Mouse (Mus musculus): ENCODE measurements around the gene Fmnl2. TPM values are rescaled to one million over a fixed set of nuclear protein-coding genes. Genes with fewer than 3 reads are reported as not detected.
A peak's percentile ranks its signal among the peaks of the same experiment; 100 is the strongest.

Gene Fmnl2
- polyA plus RNA-seq, 1 experiment from 2014 or later, result 9.0 TPM

GRCm38 (mm10) chr2:52920701-52921435 is 63.2 kb downstream of the Fmnl2 start:
- Histone ChIP-seq H3K27me3 (replicated peaks; ENCODE audit: control insufficient read depth, insufficient read depth, low read length) (no peaks in the 10 kb centered on the region), H3K36me3 (ENCODE audit: control insufficient read depth, insufficient read depth, low read length) (no peaks in the 10 kb centered on the region), H3K9ac (ENCODE audit: low read depth, low read length) (no peak overlapping the region), H3K4me3 (ENCODE audit: low read length) (no peak overlapping the region), H3K27ac (ENCODE audit: low read depth, low read length) (no peak overlapping the region), H3K4me2 (ENCODE audit: low read length) (no peak overlapping the region), H3K9me3 (ENCODE audit: control insufficient read depth, low read length) (no peaks in the 10 kb centered on the region), H3K4me1 (ENCODE audit: control insufficient read depth, insufficient read depth, low read depth, low read length) (no peaks in the 10 kb centered on the region; the same call in 1 of the 2 replicates)
- WGBS, result 81% methylated on average over 5 of the region's 5 CpGs
- no peak for ATAC-seq

GRCm38 (mm10) chr2:52925062-52925461 is 67.4 kb downstream of the Fmnl2 start:
- ATAC-seq, result no peak
- Histone ChIP-seq H3K27me3 (replicated peaks; ENCODE audit: control insufficient read depth, insufficient read depth, low read length) (no peaks in the 10 kb centered on the region), H3K9me3 (ENCODE audit: control insufficient read depth, low read length) (no peaks in the 10 kb centered on the region)

GRCm38 (mm10) chr2:52927381-52927780 is 69.7 kb downstream of the Fmnl2 start:
- Histone ChIP-seq H3K9ac (ENCODE audit: low read depth, low read length) (no peak overlapping the region), H3K4me1 (ENCODE audit: control insufficient read depth, insufficient read depth, low read depth, low read length) (peaks cover 16% of the 10 kb centered on the region), H3K27me3 (replicated peaks; ENCODE audit: control insufficient read depth, insufficient read depth, low read length) (no peaks in the 10 kb centered on the region), H3K27ac (ENCODE audit: low read depth, low read length) (peak overlapping the region; percentile 32; the same call in 1 of the 2 replicates), H3K36me3 (ENCODE audit: control insufficient read depth, insufficient read depth, low read length) (no peaks in the 10 kb centered on the region), H3K4me3 (ENCODE audit: low read length) (no peak overlapping the region), H3K4me2 (ENCODE audit: low read length) (no peak overlapping the region), H3K9me3 (ENCODE audit: control insufficient read depth, low read length) (no peaks in the 10 kb centered on the region)
- WGBS, result 34% methylated on average over 3 of the region's 3 CpGs
- no peak for ATAC-seq

More at GRCm38 (mm10) chr2:52925062-52925461, 67.4 kb downstream of the Fmnl2 start:
- Histone ChIP-seq H3K4me2 (ENCODE audit: low read length) (no peak overlapping the region), H3K4me1 (ENCODE audit: control insufficient read depth, insufficient read depth, low read depth, low read length) (peaks cover 12% of the 10 kb centered on the region), H3K4me3 (ENCODE audit: low read length) (no peak overlapping the region), H3K9ac (ENCODE audit: low read depth, low read length) (no peak overlapping the region), H3K36me3 (ENCODE audit: control insufficient read depth, insufficient read depth, low read length) (no peaks in the 10 kb centered on the region), H3K27ac (ENCODE audit: low read depth, low read length) (no peak overlapping the region)
- WGBS, result 91% methylated on average over 3 of the region's 3 CpGs

- Histone ChIP-seq H3K36me3 (ENCODE audit: control insufficient read depth, insufficient read depth, low read length) (no peaks in the 10 kb centered on the region), H3K9me3 (ENCODE audit: control insufficient read depth, low read length) (no peaks in the 10 kb centered on the region), H3K4me2 (ENCODE audit: low read length) (no peak overlapping the region), H3K4me3 (ENCODE audit: low read length) (no peak overlapping the region), H3K4me1 (ENCODE audit: control insufficient read depth, insufficient read depth, low read depth, low read length) (peaks cover 16% of the 10 kb centered on the region), H3K27ac (ENCODE audit: low read depth, low read length) (peak overlapping the region; percentile 32; the same call in 1 of the 2 replicates), H3K9ac (ENCODE audit: low read depth, low read length) (no peak overlapping the region), H3K27me3 (replicated peaks; ENCODE audit: control insufficient read depth, insufficient read depth, low read length) (no peaks in the 10 kb centered on the region)
- ATAC-seq, result peak; percentile 43
- 14% methylated on average over 10 of the region's 10 CpGs for WGBS
Measured at GRCm38 (mm10) chr2:52927858-52928301, 70.2 kb downstream of the Fmnl2 start.

- WGBS, result 34% methylated on average over 3 of the region's 3 CpGs
- H3K27ac ChIP-seq (ENCODE audit: low read depth, low read length), result no peak overlapping the region
- no peak overlapping the region for H3K9ac ChIP-seq (ENCODE audit: low read depth, low read length)
- no peak overlapping the region for H3K4me2 ChIP-seq (ENCODE audit: low read length)
- peaks cover 16% of the 10 kb centered on the region for H3K4me1 ChIP-seq (ENCODE audit: control insufficient read depth, insufficient read depth, low read depth, low read length)
- no peak for ATAC-seq
- H3K27me3 ChIP-seq (replicated peaks; ENCODE audit: control insufficient read depth, insufficient read depth, low read length), result no peaks in the 10 kb centered on the region
- no peaks in the 10 kb centered on the region for H3K9me3 ChIP-seq (ENCODE audit: control insufficient read depth, low read length)
- no peak overlapping the region for H3K4me3 ChIP-seq (ENCODE audit: low read length)
- H3K36me3 ChIP-seq (ENCODE audit: control insufficient read depth, insufficient read depth, low read length), result no peaks in the 10 kb centered on the region
Measured at GRCm38 (mm10) chr2:52928401-52928800, 70.7 kb downstream of the Fmnl2 start.

DNA sequence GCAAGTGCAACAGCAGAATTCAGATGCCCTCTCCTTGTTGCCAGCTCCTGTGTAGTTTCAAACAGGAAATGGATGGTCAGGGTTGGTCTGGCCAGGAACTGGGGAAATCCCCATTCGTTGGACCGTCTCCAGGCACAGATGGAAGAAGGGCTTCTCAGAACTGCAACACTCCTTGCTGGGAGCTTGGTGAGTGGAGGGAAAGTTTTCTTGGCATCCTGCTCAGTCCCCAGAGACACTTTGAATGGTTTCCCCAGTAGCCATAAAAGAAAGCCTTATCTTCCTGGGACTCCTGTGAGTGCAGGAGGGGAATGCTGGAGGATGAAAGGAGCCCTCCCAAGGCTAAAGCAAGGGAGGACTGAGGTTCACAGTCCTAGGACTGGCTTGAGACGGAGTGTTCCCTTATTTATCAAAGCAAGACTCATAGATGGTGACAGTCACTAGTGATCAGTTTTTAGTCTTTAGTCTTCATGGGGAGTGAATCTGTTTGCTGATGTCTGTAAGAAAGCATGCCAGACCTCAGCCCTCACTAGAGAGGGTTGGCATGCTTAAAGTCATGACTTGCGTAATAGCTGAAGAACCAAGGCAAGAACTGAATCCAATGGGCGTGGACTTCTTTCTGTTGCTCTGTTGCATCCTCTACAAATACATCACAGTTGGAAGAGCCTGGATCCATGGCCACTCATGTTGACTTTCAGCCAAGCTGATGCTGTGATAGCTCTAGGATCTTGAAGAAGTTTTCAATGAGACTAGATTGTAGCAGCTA is 72.6 kb downstream of the Fmnl2 start:
- peaks cover 16% of the 10 kb centered on the region for H3K4me1 ChIP-seq (ENCODE audit: control insufficient read depth, insufficient read depth, low read depth, low read length)
- H3K9me3 ChIP-seq (ENCODE audit: control insufficient read depth, low read length), result no peaks in the 10 kb centered on the region
- H3K4me3 ChIP-seq (ENCODE audit: low read length), result no peak overlapping the region
- H3K27ac ChIP-seq (ENCODE audit: low read depth, low read length), result peak overlapping the region; percentile 65
- no peak overlapping the region for H3K9ac ChIP-seq (ENCODE audit: low read depth, low read length)
- H3K36me3 ChIP-seq (ENCODE audit: control insufficient read depth, insufficient read depth, low read length), result no peaks in the 10 kb centered on the region
- 71% methylated on average over 5 of the region's 5 CpGs for WGBS
- H3K4me2 ChIP-seq (ENCODE audit: low read length), result no peak overlapping the region
- H3K27me3 ChIP-seq (replicated peaks; ENCODE audit: control insufficient read depth, insufficient read depth, low read length), result no peaks in the 10 kb centered on the region
- peak; percentile 84 for ATAC-seq

- WGBS, result 86% methylated on average over 2 of the region's 2 CpGs
- ATAC-seq, result no peak
- H3K4me3 ChIP-seq (ENCODE audit: low read length), result no peak overlapping the region
- H3K27ac ChIP-seq (ENCODE audit: low read depth, low read length), result no peak overlapping the region
- no peaks in the 10 kb centered on the region for H3K9me3 ChIP-seq (ENCODE audit: control insufficient read depth, low read length)
- H3K4me1 ChIP-seq (ENCODE audit: control insufficient read depth, insufficient read depth, low read depth, low read length), result peaks cover 16% of the 10 kb centered on the region
- H3K4me2 ChIP-seq (ENCODE audit: low read length), result no peak overlapping the region
- no peak overlapping the region for H3K9ac ChIP-seq (ENCODE audit: low read depth, low read length)
- no peaks in the 10 kb centered on the region for H3K27me3 ChIP-seq (replicated peaks; ENCODE audit: control insufficient read depth, insufficient read depth, low read length)
- no peaks in the 10 kb centered on the region for H3K36me3 ChIP-seq (ENCODE audit: control insufficient read depth, insufficient read depth, low read length)
Measured at GRCm38 (mm10) chr2:52931315-52931714, 73.7 kb downstream of the Fmnl2 start.

GRCm38 (mm10) chr2:52935906-52936305 is 78.2 kb downstream of the Fmnl2 start:
- 79% methylated on average over 6 of the region's 6 CpGs for WGBS

GRCm38 (mm10) chr2:52938351-52939074 is 80.9 kb downstream of the Fmnl2 start:
- H3K4me2 ChIP-seq (ENCODE audit: low read length), result no peak overlapping the region
- no peak overlapping the region for H3K4me3 ChIP-seq (ENCODE audit: low read length)
- H3K4me1 ChIP-seq (ENCODE audit: control insufficient read depth, insufficient read depth, low read depth, low read length), result no peaks in the 10 kb centered on the region
- H3K36me3 ChIP-seq (ENCODE audit: control insufficient read depth, insufficient read depth, low read length), result no peaks in the 10 kb centered on the region
- no peak for ATAC-seq
- no peak overlapping the region for H3K27ac ChIP-seq (ENCODE audit: low read depth, low read length)
- H3K9me3 ChIP-seq (ENCODE audit: control insufficient read depth, low read length), result no peaks in the 10 kb centered on the region
- no peak overlapping the region for H3K9ac ChIP-seq (ENCODE audit: low read depth, low read length)
- no peaks in the 10 kb centered on the region for H3K27me3 ChIP-seq (replicated peaks; ENCODE audit: control insufficient read depth, insufficient read depth, low read length)
- 61% methylated on average over 6 of the region's 6 CpGs for WGBS

More at GRCm38 (mm10) chr2:52935906-52936305, 78.2 kb downstream of the Fmnl2 start:
- no peak overlapping the region for H3K4me2 ChIP-seq (ENCODE audit: low read length)
- no peaks in the 10 kb centered on the region for H3K36me3 ChIP-seq (ENCODE audit: control insufficient read depth, insufficient read depth, low read length)
- no peak overlapping the region for H3K27ac ChIP-seq (ENCODE audit: low read depth, low read length)
- no peak overlapping the region for H3K4me3 ChIP-seq (ENCODE audit: low read length)
- H3K9me3 ChIP-seq (ENCODE audit: control insufficient read depth, low read length), result no peaks in the 10 kb centered on the region
- ATAC-seq, result no peak
- no peak overlapping the region for H3K9ac ChIP-seq (ENCODE audit: low read depth, low read length)
- no peaks in the 10 kb centered on the region for H3K27me3 ChIP-seq (replicated peaks; ENCODE audit: control insufficient read depth, insufficient read depth, low read length)
- H3K4me1 ChIP-seq (ENCODE audit: control insufficient read depth, insufficient read depth, low read depth, low read length), result no peaks in the 10 kb centered on the region

Measured in hindbrain, embryonic 16.5 days (tissue).